Mouse (Mus musculus): ENCODE results near the gene Zfp663. TPM values are rescaled to one million over a fixed set of nuclear protein-coding genes. Genes with fewer than 3 reads are reported as not detected.

The Zfp663 gene
- not detected in 2 replicates for polyA plus RNA-seq (2021; fragmentation: Nextera tagmentation)
- long read RNA-seq, experiment 1, result 0 reads
- long read RNA-seq, experiment 2, result 0 reads

DNA sequence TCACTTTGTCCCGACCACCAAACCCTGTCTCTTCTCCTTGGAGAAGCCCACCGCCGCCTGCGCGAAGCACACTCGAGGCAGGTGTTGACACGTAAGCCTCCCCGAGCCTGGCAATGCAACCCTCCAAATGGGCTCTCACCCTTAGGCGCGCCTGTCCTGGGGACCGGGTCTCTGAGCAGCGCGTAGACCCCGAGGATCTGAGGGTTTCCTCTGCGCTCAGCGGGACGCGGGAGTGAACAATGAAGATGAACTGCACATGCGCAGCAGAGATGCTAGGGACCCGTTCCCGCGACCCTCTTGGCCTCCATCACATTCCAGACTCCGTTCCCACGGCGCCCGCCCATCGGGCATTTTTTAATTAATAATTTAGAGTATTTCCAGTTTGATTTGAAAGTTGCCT, at the start of gene Zfp663:
Zfp663 (minus strand) TSS at position 234 of the 400 bp plus-strand sequence.

GRCm38 (mm10) chr2:165387844-165388495, 19.4 kb upstream of the Zfp663 start, which contains the start of gene Zfp334:
Gene Zfp334, minus strand, starts transcription at chr2:165388259.

GRCm38 (mm10) chr2:165326304-165327190, 42.0 kb downstream of the Zfp663 start, which contains the start of gene Elmo2:
Gene Elmo2, minus strand, starts transcription at chr2:165326479.

Other genes starting within 250 kb of the Zfp663 start
- 22.8 and 28.9 TPM in 2 replicates for gene Cdh22, start 133.9 kb downstream of the Zfp663 start, polyA plus RNA-seq (2021; fragmentation: Nextera tagmentation)
- gene Slc35c2, start 80.9 kb downstream of the Zfp663 start, polyA plus RNA-seq (2021; fragmentation: Nextera tagmentation), result 36.9 and 38.8 TPM in 2 replicates
- gene Elmo2, start 42.2 kb downstream of the Zfp663 start, polyA plus RNA-seq (2021; fragmentation: Nextera tagmentation), result 112 and 116 TPM in 2 replicates
- gene Zfp334, start 19.5 kb upstream of the Zfp663 start, polyA plus RNA-seq (2021; fragmentation: Nextera tagmentation), result 4.4 and 4.9 TPM in 2 replicates
- gene Ocstamp, start 31.7 kb upstream of the Zfp663 start, polyA plus RNA-seq (2021; fragmentation: Nextera tagmentation), result not detected in 2 replicates
- 9.0 and 13.2 TPM in 2 replicates for gene Slc13a3, start 104.5 kb upstream of the Zfp663 start, polyA plus RNA-seq (2021; fragmentation: Nextera tagmentation)
- 18.1 and 19.2 TPM in 2 replicates for gene Trp53rka, start 124.6 kb upstream of the Zfp663 start, polyA plus RNA-seq (2021; fragmentation: Nextera tagmentation)
- 1.3 and 1.9 TPM in 2 replicates for gene Slc2a10, start 135.1 kb upstream of the Zfp663 start, polyA plus RNA-seq (2021; fragmentation: Nextera tagmentation)
- gene Eya2, start 226.3 kb upstream of the Zfp663 start, polyA plus RNA-seq (2021; fragmentation: Nextera tagmentation), result 0.80 and 0.83 TPM in 2 replicates

Measured in left cerebral cortex, adult 6 months (tissue).